Mouse (Mus musculus) neural tube, embryonic 11.5 days (tissue): ENCODE data around the gene 4930404N11Rik. TPM values are rescaled to one million over a fixed set of nuclear protein-coding genes. Genes with fewer than 3 reads are reported as not detected.

Experiments used
- ATAC-seq: fragments of 200-750 bp; cut with Nextera tagmentation; 2 replicates; pipeline ENCODE4 v1.8.0; 2017; ENCODE audit warnings: moderate number of reproducible peaks, mild to moderate bottlenecking, moderate TSS enrichment, moderate library complexity; ENCODE audit not compliant: insufficient read depth, low FRiP score, low TSS enrichment
- DNase-seq: peaks from one replicate; pipeline ENCODE4 v3.0.0-alpha.2; 2015; ENCODE audit warnings: low spot score
- H3K27ac ChIP-seq: fragments of 300-500 bp; sonication (generic); 2 replicates; pipeline ENCODE4 v1.5.1; 2014; ENCODE audit warnings: low read depth, mild to moderate bottlenecking, low read length
- H3K27me3 ChIP-seq: fragments of 300-500 bp; sonication (generic); 2 replicates; pipeline ENCODE4 v1.6.1; 2014; ENCODE audit warnings: mild to moderate bottlenecking, low read length, mixed read lengths; ENCODE audit not compliant: control insufficient read depth, insufficient read depth
- H3K36me3 ChIP-seq: fragments of 300-500 bp; sonication (generic); 2 replicates; pipeline ENCODE4 v1.6.1; 2014; ENCODE audit warnings: mild to moderate bottlenecking, low read length, moderate library complexity, mixed read lengths; ENCODE audit not compliant: control insufficient read depth, insufficient read depth
- H3K4me1 ChIP-seq: fragments of 300-500 bp; sonication (generic); 2 replicates; pipeline ENCODE4 v1.6.1; 2014; ENCODE audit warnings: low read length, mixed read lengths; ENCODE audit not compliant: control insufficient read depth, insufficient read depth
- H3K4me2 ChIP-seq: fragments of 300-500 bp; sonication (generic); 2 replicates; pipeline ENCODE4 v1.6.1; 2014; ENCODE audit warnings: low read depth, mild to moderate bottlenecking, moderate library complexity
- H3K4me3 ChIP-seq: fragments of 300-500 bp; sonication (generic); 2 replicates; pipeline ENCODE4 v1.5.1; 2014; ENCODE audit warnings: low read depth, low read length
- H3K9ac ChIP-seq: fragments of 300-500 bp; sonication (generic); 2 replicates; pipeline ENCODE4 v1.6.1; 2014; ENCODE audit warnings: mild to moderate bottlenecking, low read length
- H3K9me3 ChIP-seq: fragments of 300-500 bp; sonication (generic); 2 replicates; pipeline ENCODE4 v1.6.1; 2016; ENCODE audit warnings: low read length; ENCODE audit not compliant: control insufficient read depth
- WGBS: fragments of 180-500 bp; shearing (Covaris S2); extraction: QIAGEN DNeasy Blood & Tissue Kit; methylation state at CpG from one replicate; pipeline ENCODE4 v1.1.7; 2014; 5-methylcytosine and 5-hydroxymethylcytosine counted together
- microRNA-seq: library from miRNA; unstranded; fragments of <30 nt; microRNA quantifications from one replicate; pipeline ENCODE4, GENCODE M21; 2016
- polyA plus RNA-seq: library from polyadenylated mRNA; unstranded; fragments of >200 nt; fragmentation: Nextera tagmentation; extraction: Ambion mirVana; gene quantifications from 2 replicates; pipeline ENCODE4 v1.2.1, GENCODE M21; 2014

4930404N11Rik gene
- polyA plus RNA-seq, 1 experiment from 2014 or later, result 0.50 TPM

- ATAC-seq, result no peak
- H3K9ac ChIP-seq, result 0 out of 2 replicates have a peak overlapping the region, but pooled peaks have one; percentile 41
- no peak overlapping the region for H3K27ac ChIP-seq
- peaks cover 18% of the 10 kb centered on the region for H3K36me3 ChIP-seq
- no peaks in the 10 kb centered on the region for H3K9me3 ChIP-seq
- H3K4me3 ChIP-seq, result 0 out of 2 replicates have a peak overlapping the region, but pooled peaks have one; percentile 6
- DNase-seq, result no peak
- no peaks in the 10 kb centered on the region for H3K27me3 ChIP-seq
- WGBS, result 93% methylated on average over 13 of the region's 13 CpGs
- H3K4me1 ChIP-seq, result peaks cover 18% of the 10 kb centered on the region
- H3K4me2 ChIP-seq, result peak overlapping the region; percentile 77
Observed at GRCm38 (mm10) chr10:81318589-81319329, 46.9 kb downstream of the 4930404N11Rik start.

- Histone ChIP-seq H3K4me2 (peak overlapping the region; percentile 26; the same call in 1 of the 2 replicates), H3K27me3 (no peaks in the 10 kb centered on the region), H3K36me3 (peaks cover 14% of the 10 kb centered on the region), H3K9ac (no peak overlapping the region), H3K27ac (no peak overlapping the region), H3K4me3 (no peak overlapping the region), H3K4me1 (peaks cover 18% of the 10 kb centered on the region), H3K9me3 (no peaks in the 10 kb centered on the region)
- WGBS, result 10% methylated on average over 19 of the region's 20 CpGs
- ATAC-seq (no peak), DNase-seq (no peak)
Observed at GRCm38 (mm10) chr10:81317273-81317672, 48.3 kb downstream of the 4930404N11Rik start.

GRCm38 (mm10) chr10:81316338-81317060, 49.1 kb downstream of the 4930404N11Rik start:
- Histone ChIP-seq H3K4me2 (peak overlapping the region; percentile 26), H3K36me3 (peaks cover 14% of the 10 kb centered on the region), H3K27me3 (no peaks in the 10 kb centered on the region), H3K4me1 (peaks cover 13% of the 10 kb centered on the region), H3K4me3 (no peak overlapping the region), H3K27ac (no peak overlapping the region), H3K9ac (no peak overlapping the region), H3K9me3 (no peaks in the 10 kb centered on the region)
- WGBS, result 49% methylated on average over 16 of the region's 16 CpGs
- peak; percentile 45 for DNase-seq
- ATAC-seq, result no peak

GRCm38 (mm10) chr10:81315587-81315986, 50.0 kb downstream of the 4930404N11Rik start:
- Histone ChIP-seq H3K9ac (no peak overlapping the region), H3K4me1 (peaks cover 13% of the 10 kb centered on the region), H3K4me3 (no peak overlapping the region), H3K27ac (no peak overlapping the region), H3K4me2 (no peak overlapping the region), H3K36me3 (peaks cover 18% of the 10 kb centered on the region), H3K27me3 (no peaks in the 10 kb centered on the region), H3K9me3 (no peaks in the 10 kb centered on the region)
- ATAC-seq (no peak), DNase-seq (no peak)
- 91% methylated on average over 16 of the region's 16 CpGs for whole genome bisulfite sequencing

DNA sequence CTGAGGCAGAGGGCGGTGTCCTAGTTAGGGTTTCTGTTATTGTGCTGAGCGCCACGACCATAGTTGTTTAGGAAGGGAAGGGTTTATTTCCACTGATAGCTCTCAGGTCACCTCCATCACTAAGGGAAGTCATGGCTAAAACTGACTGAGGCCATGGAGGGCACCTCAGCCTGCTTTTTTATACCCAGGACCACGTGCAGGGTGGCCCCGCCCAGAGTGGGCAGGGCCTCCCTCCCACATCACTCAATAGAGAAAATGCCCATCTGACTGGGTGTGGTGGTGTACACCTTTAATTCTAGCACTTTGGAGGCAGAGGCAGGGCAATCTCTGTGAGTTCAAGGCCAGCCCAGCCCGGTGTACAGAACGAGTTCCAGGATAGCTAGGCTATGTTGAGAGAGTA, 51.4 kb downstream of the 4930404N11Rik start:
- ATAC-seq (no peak), DNase-seq (no peak)
- no peak overlapping the region for H3K27ac ChIP-seq
- no peak overlapping the region for H3K9ac ChIP-seq
- no peaks in the 10 kb centered on the region for H3K27me3 ChIP-seq
- H3K4me2 ChIP-seq, result no peak overlapping the region
- no peak overlapping the region for H3K4me3 ChIP-seq
- peaks cover 29% of the 10 kb centered on the region for H3K36me3 ChIP-seq
- H3K4me1 ChIP-seq, result peaks cover 6% of the 10 kb centered on the region
- no peaks in the 10 kb centered on the region for H3K9me3 ChIP-seq
- WGBS, result 79% methylated on average over 7 of the region's 7 CpGs

DNA sequence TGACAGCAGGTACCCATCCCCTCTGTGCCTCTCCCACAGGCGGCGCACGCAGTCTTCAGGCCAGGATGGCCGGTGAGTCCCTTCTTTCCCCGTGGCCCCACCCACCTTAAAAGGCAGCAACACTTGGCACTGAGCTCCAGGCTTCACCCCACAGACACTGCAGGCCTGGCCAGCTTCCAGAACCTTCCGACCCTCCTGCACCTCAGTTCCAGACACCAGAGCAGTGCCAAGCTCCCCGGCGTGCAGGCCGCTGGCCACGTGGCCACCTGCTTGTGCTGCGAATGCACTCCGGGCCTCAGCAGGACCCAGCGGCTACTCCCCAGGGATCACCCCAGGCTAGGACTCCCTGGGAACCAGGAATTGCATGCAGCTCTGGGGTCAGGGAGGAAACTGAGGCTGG, 52.0 kb downstream of the 4930404N11Rik start:
- DNase-seq, result no peak
- Histone ChIP-seq H3K4me2 (no peak overlapping the region), H3K4me1 (0 out of 2 replicates have a peak, but pooled peaks cover 5% of the 10 kb centered on the region), H3K27ac (no peak overlapping the region), H3K9me3 (no peaks in the 10 kb centered on the region), H3K27me3 (no peaks in the 10 kb centered on the region), H3K9ac (no peak overlapping the region), H3K36me3 (peaks cover 35% of the 10 kb centered on the region), H3K4me3 (no peak overlapping the region)
- 97% methylated on average over 13 of the region's 13 CpGs for WGBS
- no peak for ATAC-seq

Small RNA genes lying within 50 kb of the gene (microRNA-seq; reads per million reads assigned to microRNA genes)
- gene Mir6913, result not detected

Other genes starting within 250 kb of the 4930404N11Rik start
- gene Zbtb7a, start 230.6 kb downstream of the 4930404N11Rik start, polyA plus RNA-seq, result 7.1 and 8.8 TPM in 2 replicates
- 68.3 and 68.4 TPM in 2 replicates for gene Pias4, start 197.9 kb downstream of the 4930404N11Rik start, polyA plus RNA-seq
- 463 and 504 TPM in 2 replicates for gene Eef2, start 189.2 kb downstream of the 4930404N11Rik start, polyA plus RNA-seq
- 56.4 and 58.6 TPM in 2 replicates for gene Dapk3, start 182.8 kb downstream of the 4930404N11Rik start, polyA plus RNA-seq
- gene 4930442H23Rik, start 182.0 kb downstream of the 4930404N11Rik start, polyA plus RNA-seq, result not detected in 2 replicates
- gene Nmrk2, start 163.8 kb downstream of the 4930404N11Rik start, polyA plus RNA-seq, result 0.12 TPM in 2 replicates
- gene Atcay, start 135.0 kb downstream of the 4930404N11Rik start, polyA plus RNA-seq, result 21.9 and 24.1 TPM in 2 replicates
- 5.8 and 6.0 TPM in 2 replicates for gene Zfr2, start 132.7 kb downstream of the 4930404N11Rik start, polyA plus RNA-seq
- gene Matk, start 112.9 kb downstream of the 4930404N11Rik start, polyA plus RNA-seq, result 2.0 and 3.0 TPM in 2 replicates
- 178 and 180 TPM in 2 replicates for gene Mrpl54, start 98.9 kb downstream of the 4930404N11Rik start, polyA plus RNA-seq
- gene Apba3, start 98.9 kb downstream of the 4930404N11Rik start, polyA plus RNA-seq, result 35.3 and 39.0 TPM in 2 replicates
- gene Tjp3, start 74.2 kb downstream of the 4930404N11Rik start, polyA plus RNA-seq, result 2.5 and 2.8 TPM in 2 replicates
- 64.6 and 65.8 TPM in 2 replicates for gene Pip5k1c, start 72.9 kb downstream of the 4930404N11Rik start, polyA plus RNA-seq
- 39.4 and 46.2 TPM in 2 replicates for gene Cactin, start 44.7 kb downstream of the 4930404N11Rik start, polyA plus RNA-seq
- gene Tbxa2r, start 37.1 kb downstream of the 4930404N11Rik start, polyA plus RNA-seq, result 1.8 and 2.9 TPM in 2 replicates
- not detected in 2 replicates for gene Gipc3, start 22.6 kb downstream of the 4930404N11Rik start, polyA plus RNA-seq
- gene Hmg20b, start 15.3 kb downstream of the 4930404N11Rik start, polyA plus RNA-seq, result 104 and 110 TPM in 2 replicates
- 5.3 and 5.7 TPM in 2 replicates for gene Mfsd12, start 8.3 kb downstream of the 4930404N11Rik start, polyA plus RNA-seq
- 112 and 120 TPM in 2 replicates for gene Fzr1, start 12.7 kb upstream of the 4930404N11Rik start, polyA plus RNA-seq
- gene Dohh, start 18.6 kb upstream of the 4930404N11Rik start, polyA plus RNA-seq, result 64.1 and 76.1 TPM in 2 replicates
- 1.7 and 3.0 TPM in 2 replicates for gene Gm48551, start 18.6 kb upstream of the 4930404N11Rik start, polyA plus RNA-seq
- gene Gm48552, start 23.2 kb upstream of the 4930404N11Rik start, polyA plus RNA-seq, result 0.97 and 1.3 TPM in 2 replicates
- gene Smim24, start 27.2 kb upstream of the 4930404N11Rik start, polyA plus RNA-seq, result 1.9 and 3.5 TPM in 2 replicates
- 16.8 TPM in 2 replicates for gene Nfic, start 89.8 kb upstream of the 4930404N11Rik start, polyA plus RNA-seq
- 10.6 and 11.1 TPM in 2 replicates for gene Celf5, start 116.9 kb upstream of the 4930404N11Rik start, polyA plus RNA-seq
- 66.2 and 74.2 TPM in 2 replicates for gene Ncln, start 130.6 kb upstream of the 4930404N11Rik start, polyA plus RNA-seq
- gene S1pr4, start 134.3 kb upstream of the 4930404N11Rik start, polyA plus RNA-seq, result 0.45 and 0.58 TPM in 2 replicates
- 0.41 TPM in 2 replicates for gene Gna15, start 158.4 kb upstream of the 4930404N11Rik start, polyA plus RNA-seq
- gene Gna11, start 179.4 kb upstream of the 4930404N11Rik start, polyA plus RNA-seq, result 74.6 and 78.8 TPM in 2 replicates
- gene Aes, start 193.7 kb upstream of the 4930404N11Rik start, polyA plus RNA-seq, result 266 and 278 TPM in 2 replicates
- 7.0 and 7.3 TPM in 2 replicates for gene Tle2, start 208.7 kb upstream of the 4930404N11Rik start, polyA plus RNA-seq
- 6.4 and 7.0 TPM in 2 replicates for gene Tle6, start 235.3 kb upstream of the 4930404N11Rik start, polyA plus RNA-seq
- 0.43 and 0.80 TPM in 2 replicates for gene BC025920, start 240.5 kb upstream of the 4930404N11Rik start, polyA plus RNA-seq